Mouse (Mus musculus): ENCODE measurements around the gene Llgl1. TPM values are rescaled to one million over a fixed set of nuclear protein-coding genes. Genes with fewer than 3 reads are reported as not detected.

Llgl1 gene
- 144 and 152 TPM in 2 replicates for polyA plus RNA-seq (2016; fragmentation: Nextera tagmentation; extraction: Ambion mirVana)

- no peaks in the 10 kb centered on the region for H3K27me3 ChIP-seq (ENCODE audit: insufficient read depth, poor library complexity, severe bottlenecking)
- under 1% methylated on average over 72 of the region's 73 CpGs for WGBS
- peak within 1 kb of the TSS; percentile 98 for H3K27ac ChIP-seq
- peak within 1 kb of the TSS; percentile 88 for H3K4me3 ChIP-seq
- peaks cover 50% of the 10 kb centered on the region for H3K4me1 ChIP-seq (replicated peaks)
- H3K9me3 ChIP-seq = no peaks in the 10 kb centered on the region
- peak; percentile 98 for DNase-seq (ENCODE audit: low spot score)
- H3K36me3 ChIP-seq = peaks cover 32% of the 10 kb centered on the region
Measured at GRCm38 (mm10) chr11:60699524-60700075, at the start of gene Llgl1. Gene Llgl1, plus strand, starts transcription at chr11:60699723.

GRCm38 (mm10) chr11:60696165-60696564 is 3.4 kb upstream of the Llgl1 start:
- Histone ChIP-seq H3K4me3 (no peak overlapping the region), H3K27ac (no peak overlapping the region), H3K9me3 (no peaks in the 10 kb centered on the region), H3K36me3 (no peaks in the 10 kb centered on the region), H3K4me1 (replicated peaks) (peaks cover 23% of the 10 kb centered on the region), H3K27me3 (ENCODE audit: insufficient read depth, poor library complexity, severe bottlenecking) (no peaks in the 10 kb centered on the region)
- 67% methylated on average over 1 of the region's 1 CpGs for WGBS
- DNase-seq (ENCODE audit: low spot score) = no peak

DNA sequence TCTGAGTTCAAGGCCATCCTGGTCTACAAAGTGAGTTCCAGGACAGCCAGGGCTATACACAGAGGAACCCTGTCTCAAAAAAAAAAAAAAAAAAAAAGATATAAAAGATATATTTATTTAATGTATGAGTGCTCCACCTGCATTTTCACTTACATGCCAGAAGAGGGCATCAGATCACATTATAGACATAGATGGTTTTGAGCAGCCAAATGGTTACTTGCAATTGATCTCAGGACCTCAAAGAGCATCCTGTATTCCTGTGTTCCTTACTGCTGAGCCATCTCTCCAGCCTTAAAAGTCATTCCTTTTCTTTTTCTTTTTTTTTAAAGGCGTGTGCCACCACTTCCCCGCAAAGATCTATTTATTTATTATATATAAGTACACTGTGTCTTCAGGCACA is 2.0 kb upstream of the Llgl1 start:
- Histone ChIP-seq H3K27me3 (ENCODE audit: insufficient read depth, poor library complexity, severe bottlenecking) (no peaks in the 10 kb centered on the region), H3K36me3 (peaks cover 12% of the 10 kb centered on the region), H3K4me3 (no peak overlapping the region), H3K4me1 (replicated peaks) (peaks cover 36% of the 10 kb centered on the region), H3K9me3 (no peaks in the 10 kb centered on the region), H3K27ac (peak overlapping the region; percentile 98)
- 63% methylated on average over 2 of the region's 2 CpGs for WGBS
- DNase-seq (ENCODE audit: low spot score) = no peak

DNA sequence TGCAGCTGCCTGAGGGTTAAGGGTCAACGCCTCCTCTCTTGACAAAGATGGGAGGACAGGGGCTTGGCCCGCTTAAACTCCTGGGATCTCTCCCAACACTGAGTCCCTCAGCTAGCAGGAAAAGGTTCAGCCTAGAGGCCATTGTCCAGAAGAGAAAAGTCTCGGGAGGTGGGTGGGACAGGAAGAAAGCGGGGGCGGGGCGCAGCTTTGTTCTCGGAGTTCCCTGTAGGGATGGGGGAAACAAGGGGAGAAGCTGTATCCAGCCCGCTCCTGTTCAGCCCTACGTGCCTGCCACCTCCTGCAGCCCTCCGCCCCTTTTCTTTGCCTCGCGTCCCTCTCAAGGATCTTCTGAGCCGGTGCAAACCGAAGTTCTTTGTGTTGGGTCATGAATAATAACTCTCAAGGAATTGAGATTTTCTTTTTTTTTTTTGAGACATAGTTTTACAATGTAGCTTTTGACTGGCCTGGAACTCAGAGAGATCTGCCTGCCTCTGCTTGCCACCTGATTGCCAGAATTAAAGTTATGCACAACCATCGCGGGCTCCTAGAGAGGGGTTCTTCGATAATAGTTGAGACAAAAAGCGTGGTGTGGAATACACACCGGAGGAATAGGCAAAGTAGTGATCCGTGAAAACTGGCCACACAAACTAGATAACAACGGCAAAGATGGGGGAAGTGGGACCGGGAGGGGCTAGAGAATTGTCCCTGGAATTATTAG is 558 bp upstream of the Llgl1 start:
- H3K4me1 ChIP-seq (replicated peaks) = peaks cover 50% of the 10 kb centered on the region
- 2% methylated on average over 22 of the region's 22 CpGs for WGBS
- no peaks in the 10 kb centered on the region for H3K9me3 ChIP-seq
- DNase-seq (ENCODE audit: low spot score) = peak; percentile 91
- peaks cover 26% of the 10 kb centered on the region for H3K36me3 ChIP-seq
- H3K27me3 ChIP-seq (ENCODE audit: insufficient read depth, poor library complexity, severe bottlenecking) = no peaks in the 10 kb centered on the region
- peak overlapping the region; percentile 98 for H3K27ac ChIP-seq
- peak overlapping the region; percentile 88 for H3K4me3 ChIP-seq

GRCm38 (mm10) chr11:60700320-60701185 is 1.0 kb downstream of the Llgl1 start:
- Histone ChIP-seq H3K9me3 (no peaks in the 10 kb centered on the region), H3K27ac (peak overlapping the region; percentile 98), H3K4me1 (replicated peaks) (peaks cover 50% of the 10 kb centered on the region), H3K27me3 (ENCODE audit: insufficient read depth, poor library complexity, severe bottlenecking) (no peaks in the 10 kb centered on the region), H3K36me3 (peaks cover 42% of the 10 kb centered on the region), H3K4me3 (peak overlapping the region; percentile 88)
- no peak for DNase-seq (ENCODE audit: low spot score)
- 30% methylated on average over 12 of the region's 12 CpGs for WGBS

DNA sequence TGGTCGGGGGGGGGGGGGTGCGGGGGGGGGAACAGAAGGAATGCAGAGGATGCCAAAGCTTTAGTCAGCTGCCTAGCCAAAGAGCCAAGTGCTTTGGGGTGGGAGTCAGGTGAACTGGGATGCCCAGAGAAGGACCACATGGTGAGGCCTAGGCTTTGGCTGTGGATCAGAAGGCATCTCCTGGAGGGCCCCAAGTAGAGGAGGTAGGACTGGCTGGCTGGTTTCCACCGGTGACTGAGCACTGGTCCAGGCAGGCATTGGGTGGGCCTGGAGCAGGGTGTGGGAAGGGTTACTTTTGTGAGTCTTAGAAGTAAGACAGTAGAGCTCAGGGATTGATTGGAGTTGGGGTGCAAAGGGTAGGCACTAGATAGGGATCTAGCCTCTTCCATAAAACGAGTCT is 2.1 kb downstream of the Llgl1 start:
- peak; percentile 2 for DNase-seq (ENCODE audit: low spot score)
- H3K9me3 ChIP-seq = no peaks in the 10 kb centered on the region
- peaks cover 52% of the 10 kb centered on the region for H3K36me3 ChIP-seq
- WGBS = 94% methylated on average over 4 of the region's 4 CpGs
- H3K27me3 ChIP-seq (ENCODE audit: insufficient read depth, poor library complexity, severe bottlenecking) = no peaks in the 10 kb centered on the region
- peaks cover 50% of the 10 kb centered on the region for H3K4me1 ChIP-seq (replicated peaks)
- peak overlapping the region; percentile 88 for H3K4me3 ChIP-seq
- H3K27ac ChIP-seq = peak overlapping the region; percentile 0; the same call in 1 of the 2 replicates

GRCm38 (mm10) chr11:60703131-60703530 is 3.6 kb downstream of the Llgl1 start:
- Histone ChIP-seq H3K9me3 (no peaks in the 10 kb centered on the region), H3K36me3 (peaks cover 68% of the 10 kb centered on the region), H3K27me3 (ENCODE audit: insufficient read depth, poor library complexity, severe bottlenecking) (no peaks in the 10 kb centered on the region), H3K27ac (peak overlapping the region; percentile 70), H3K4me1 (replicated peaks) (peaks cover 46% of the 10 kb centered on the region), H3K4me3 (peak overlapping the region; percentile 3)
- 27% methylated on average over 4 of the region's 4 CpGs for WGBS
- DNase-seq (ENCODE audit: low spot score) = peak; percentile 79

DNA sequence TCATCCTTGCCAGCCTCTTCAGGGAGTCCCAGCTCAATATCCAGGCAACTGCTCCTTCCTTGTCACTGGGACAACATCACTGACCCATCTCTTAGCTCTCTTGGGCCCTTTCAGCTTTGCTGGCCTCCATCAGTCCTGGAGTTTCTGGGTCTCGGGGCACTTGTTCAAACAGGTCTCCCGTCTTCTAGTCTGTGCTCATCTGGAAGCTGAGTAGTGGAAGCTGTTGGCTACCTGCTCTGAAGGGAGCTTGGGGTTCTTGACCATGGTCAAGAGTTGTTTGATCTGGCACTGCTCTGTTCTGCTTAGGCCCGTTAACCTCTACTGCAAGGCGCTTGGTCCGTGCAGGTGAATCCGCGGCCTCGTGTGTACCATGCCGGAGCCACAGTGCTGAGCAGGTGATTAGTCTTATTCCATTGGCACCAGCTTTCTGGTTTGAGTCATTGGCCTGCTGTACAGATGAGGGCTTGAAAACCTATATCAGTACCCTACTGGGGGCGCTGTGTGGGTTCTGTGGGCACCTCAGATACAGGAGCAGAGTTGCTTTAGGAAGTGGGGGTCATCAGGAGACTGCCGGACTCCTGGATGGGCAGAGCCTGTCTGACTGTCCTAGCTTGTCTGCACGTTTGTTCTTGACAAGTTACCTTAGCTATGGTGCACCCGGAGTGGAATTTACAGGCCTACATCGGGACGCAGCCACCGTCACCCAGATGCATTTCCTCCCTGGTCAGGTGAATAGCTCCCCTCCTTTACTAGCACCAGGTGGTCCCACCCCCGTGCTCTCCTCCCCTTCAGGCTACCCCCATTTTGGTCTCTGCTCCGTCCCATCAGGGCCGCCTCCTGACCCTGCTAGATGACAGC is 4.7 kb downstream of the Llgl1 start:
- no peak for DNase-seq (ENCODE audit: low spot score)
- 95% methylated on average over 19 of the region's 19 CpGs for WGBS
- Histone ChIP-seq H3K36me3 (peaks cover 79% of the 10 kb centered on the region), H3K4me3 (no peak overlapping the region), H3K27me3 (ENCODE audit: insufficient read depth, poor library complexity, severe bottlenecking) (no peaks in the 10 kb centered on the region), H3K27ac (peak overlapping the region; percentile 35; the same call in 1 of the 2 replicates), H3K9me3 (no peaks in the 10 kb centered on the region), H3K4me1 (replicated peaks) (peaks cover 37% of the 10 kb centered on the region)

GRCm38 (mm10) chr11:60705255-60705654 is 5.7 kb downstream of the Llgl1 start:
- Histone ChIP-seq H3K4me1 (replicated peaks) (peaks cover 35% of the 10 kb centered on the region), H3K27me3 (ENCODE audit: insufficient read depth, poor library complexity, severe bottlenecking) (no peaks in the 10 kb centered on the region), H3K36me3 (peaks cover 89% of the 10 kb centered on the region), H3K27ac (no peak overlapping the region), H3K9me3 (no peaks in the 10 kb centered on the region), H3K4me3 (no peak overlapping the region)
- WGBS = 94% methylated on average over 3 of the region's 3 CpGs
- no peak for DNase-seq (ENCODE audit: low spot score)

- WGBS = 90% methylated on average over 7 of the region's 7 CpGs
- no peak overlapping the region for H3K27ac ChIP-seq
- peaks cover 28% of the 10 kb centered on the region for H3K4me1 ChIP-seq (replicated peaks)
- DNase-seq (ENCODE audit: low spot score) = no peak
- H3K4me3 ChIP-seq = no peak overlapping the region
- no peaks in the 10 kb centered on the region for H3K9me3 ChIP-seq
- peaks cover 97% of the 10 kb centered on the region for H3K36me3 ChIP-seq
- H3K27me3 ChIP-seq (ENCODE audit: insufficient read depth, poor library complexity, severe bottlenecking) = no peaks in the 10 kb centered on the region
Measured at GRCm38 (mm10) chr11:60706076-60706475, 6.6 kb downstream of the Llgl1 start.

GRCm38 (mm10) chr11:60706696-60707480 is 7.4 kb downstream of the Llgl1 start:
- Histone ChIP-seq H3K4me1 (replicated peaks) (peaks cover 20% of the 10 kb centered on the region), H3K27ac (no peak overlapping the region), H3K9me3 (no peaks in the 10 kb centered on the region), H3K36me3 (peaks cover 100% of the 10 kb centered on the region), H3K27me3 (ENCODE audit: insufficient read depth, poor library complexity, severe bottlenecking) (no peaks in the 10 kb centered on the region), H3K4me3 (no peak overlapping the region)
- DNase-seq (ENCODE audit: low spot score) = no peak
- 90% methylated on average over 14 of the region's 14 CpGs for WGBS
